Mouse (Mus musculus) neutrophil, adult 65 days (primary cell): Measurements from ENCODE around the gene Gm21188. TPM values are rescaled to one million over a fixed set of nuclear protein-coding genes. Genes with fewer than 3 reads are reported as not detected.

Source experiments
- total RNA-seq: library from RNA; stranded (reverse); gene quantifications from 2 replicates; pipeline ENCODE4 v1.2.4, GENCODE M21; 2023

The Gm21188 gene
- total RNA-seq, result 48.4 and 53.6 TPM in 2 replicates

DNA sequence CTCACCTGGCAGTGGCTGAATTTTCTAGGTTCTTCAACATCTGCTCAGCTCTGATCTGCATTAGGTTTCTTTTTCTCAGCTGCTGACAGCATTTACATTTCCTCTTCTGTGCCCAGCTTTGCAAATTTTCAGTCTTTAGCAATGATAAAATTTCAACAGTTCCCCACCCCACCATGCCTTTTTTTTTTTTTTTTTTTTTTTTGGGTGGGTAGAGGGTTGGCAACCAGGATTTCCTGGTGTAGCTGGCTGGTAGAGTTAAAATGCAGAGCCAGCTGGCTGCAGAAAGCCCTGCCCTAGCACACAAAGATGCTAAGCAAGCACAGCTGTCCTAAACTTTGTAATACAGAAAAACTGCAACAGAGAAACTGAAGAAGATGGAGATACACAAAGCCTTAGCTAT, at the start of gene Gm21188:
TSS of gene Gm21188 (minus strand) at position 110 of the 400 bp plus-strand sequence.

GRCm38 (mm10) chr13:120026911-120027310, 25.1 kb downstream of the Gm21188 start, which contains the start of gene Gm36079:
Gene Gm36079 (minus strand): TSS chr13:120027011.

Other genes starting within 250 kb of the Gm21188 start
- gene AF067063, start 222.0 kb downstream of the Gm21188 start, total RNA-seq, result not detected in 2 replicates
- gene D13Ertd608e, start 216.2 kb downstream of the Gm21188 start, total RNA-seq, result not detected in 2 replicates
- not detected in 2 replicates for gene Tcstv1, start 157.4 kb downstream of the Gm21188 start, total RNA-seq
- gene Gm21761, start 122.9 kb downstream of the Gm21188 start, total RNA-seq, result not detected in 2 replicates
- not detected in 2 replicates for gene B020031M17Rik, start 101.4 kb downstream of the Gm21188 start, total RNA-seq
- gene Gm36079, start 25.2 kb downstream of the Gm21188 start, total RNA-seq, result 5.9 and 9.5 TPM in 2 replicates
- not detected in 2 replicates for gene Gm20767, start 88.1 kb upstream of the Gm21188 start, total RNA-seq
- gene Gm21818, start 120.2 kb upstream of the Gm21188 start, total RNA-seq, result not detected in 2 replicates
- not detected in 2 replicates for gene Gm21762, start 163.8 kb upstream of the Gm21188 start, total RNA-seq
- gene Gm21731, start 186.9 kb upstream of the Gm21188 start, total RNA-seq, result not detected in 2 replicates
- not detected in 2 replicates for gene AF067061, start 210.9 kb upstream of the Gm21188 start, total RNA-seq
- gene BC147527, start 248.2 kb upstream of the Gm21188 start, total RNA-seq, result 0.57 and 1.7 TPM in 2 replicates